Mouse (Mus musculus): ENCODE results near the gene B2m. TPM values are rescaled to one million over a fixed set of nuclear protein-coding genes. Genes with fewer than 3 reads are reported as not detected.

The B2m gene
- total and polyA plus RNA-seq, 3 experiments: 108 to 1,161 (median 229) TPM

DNA sequence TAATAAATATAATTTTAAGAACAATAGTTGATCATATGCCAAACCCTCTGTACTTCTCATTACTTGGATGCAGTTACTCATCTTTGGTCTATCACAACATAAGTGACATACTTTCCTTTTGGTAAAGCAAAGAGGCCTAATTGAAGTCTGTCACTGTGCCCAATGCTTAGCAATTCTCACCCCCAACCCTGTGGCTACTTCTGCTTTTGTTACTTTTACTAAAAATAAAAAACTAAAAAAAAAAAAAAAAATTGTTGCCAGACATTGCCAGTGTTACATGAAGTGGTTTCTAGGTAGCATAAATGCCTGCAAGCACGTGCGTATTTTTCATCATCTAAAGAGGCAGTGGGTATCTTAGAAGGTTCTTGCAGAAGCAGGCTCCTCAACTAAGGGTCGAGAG, 5.4 kb downstream of the B2m start:
- H3K79me2 ChIP-seq (ENCODE audit: control insufficient read depth, insufficient read depth, low read length, poor library complexity): peaks cover 32% of the 10 kb centered on the region
- H3K36me3 ChIP-seq (ENCODE audit: control insufficient read depth in 1 of 2, insufficient read depth in 2 of 2, low read length in 2 of 2): peaks cover 3 to 30% of the 10 kb centered on the region in 2 experiments; a peak in 3 of 4 replicates

DNA sequence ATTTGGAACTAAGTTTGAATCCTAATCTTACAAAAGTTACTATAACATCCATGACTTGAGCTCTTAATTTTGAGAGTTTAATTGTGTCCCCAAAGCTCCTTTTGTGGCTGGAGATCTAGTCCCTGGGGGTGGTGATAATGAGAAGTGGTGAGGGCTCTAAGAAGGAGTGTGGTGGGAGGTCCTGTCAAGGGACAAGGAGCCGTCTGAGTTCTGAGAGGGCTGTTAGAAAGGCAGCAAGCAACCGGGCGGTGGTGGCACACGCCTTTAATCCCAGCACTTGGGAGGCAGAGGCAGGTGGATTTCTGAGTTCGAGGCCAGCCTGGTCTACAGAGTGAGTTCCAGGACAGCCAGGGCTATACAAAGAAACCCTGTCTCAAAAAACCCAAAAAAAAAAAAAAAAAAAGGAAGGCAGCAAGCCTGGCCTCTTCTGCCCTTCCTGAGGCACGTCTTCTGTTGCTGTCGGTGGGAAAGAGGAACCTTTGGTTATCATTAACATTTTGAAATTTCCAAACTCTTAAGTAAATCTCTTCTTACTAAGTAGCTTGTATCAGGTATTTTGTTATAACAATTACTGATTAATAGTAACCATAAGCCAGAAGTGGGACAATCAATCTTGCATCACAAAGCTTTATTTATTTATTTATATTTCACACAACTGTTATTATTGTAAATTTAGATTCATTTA, 6.3 kb downstream of the B2m start:
- Histone ChIP-seq H3K4me1 (ENCODE audit: control insufficient read depth in 1 of 2, insufficient read depth in 2 of 2, low read length in 2 of 2) (peaks cover 11 to 23% of the 10 kb centered on the region in 2 experiments), H3K9me3 (replicated peaks; ENCODE audit: insufficient read depth, low read length) (no peaks in the 10 kb centered on the region), H3K9ac (ENCODE audit: control insufficient read depth, low read depth, low read length, poor library complexity, severe bottlenecking) (no peak overlapping the region), H3K36me3 (ENCODE audit: control insufficient read depth in 1 of 2, insufficient read depth in 2 of 2, low read length in 2 of 2) (peaks cover 3 to 28% of the 10 kb centered on the region in 2 experiments; a peak in 3 of 4 replicates), H3K79me2 (ENCODE audit: control insufficient read depth, insufficient read depth, low read length, poor library complexity) (peaks cover 22% of the 10 kb centered on the region), H3K27ac (ENCODE audit: control insufficient read depth, low read depth, low read length) (peak overlapping the region; percentile 29; the same call in 1 of the 2 replicates), H3K4me3 (ENCODE audit: control insufficient read depth in 1 of 2, insufficient read depth in 1 of 2, low read depth in 2 of 2, low read length in 2 of 2) (no peak overlapping the region), H3K27me3 (ENCODE audit: control insufficient read depth in 1 of 2, insufficient read depth in 2 of 2, low read length in 2 of 2) (no peaks in the 10 kb centered on the region)
- TF ChIP-seq TBP (IDR thresholded peaks at IDR 0.05; ENCODE audit: low read depth, low read length) (peak; percentile 69; the same call in 1 of the 2 replicates), POLR2A (IDR thresholded peaks at IDR 0.05; ENCODE audit: control insufficient read depth in 1 of 2, insufficient read depth in 1 of 2, low read depth in 1 of 2, low read length in 2 of 2, poor library complexity in 1 of 2) (no peak), SMC3 (IDR thresholded peaks at IDR 0.05; ENCODE audit: low read depth, low read length) (no peak), MXI1 (IDR thresholded peaks at IDR 0.05; ENCODE audit: low read depth, low read length) (no peak), ZNF384 (IDR thresholded peaks at IDR 0.05; ENCODE audit: low read depth, low read length) (peak; percentile 83)
- DNase-seq (ENCODE audit: low read depth, low spot score): peak; percentile 71

More for the DNA sequence above, 5.4 kb downstream of the B2m start:
- no peaks in the 10 kb centered on the region for H3K9me3 ChIP-seq (replicated peaks; ENCODE audit: insufficient read depth, low read length)
- TF ChIP-seq GATA1 (IDR thresholded peaks at IDR 0.05; ENCODE audit: low read depth, low read length): no peak
- peak; percentile 88 for TF ChIP-seq ZNF384 (IDR thresholded peaks at IDR 0.05; ENCODE audit: low read depth, low read length)
- TF ChIP-seq ETS1 (IDR thresholded peaks at IDR 0.05; ENCODE audit: low read depth, low read length): 0 out of 2 replicates have a peak, but pooled peaks have one; percentile 16
- no peak for TF ChIP-seq USF2 (IDR thresholded peaks at IDR 0.05; ENCODE audit: borderline replicate concordance in 1 of 2, insufficient read depth in 1 of 2, low read depth in 1 of 2, low read length in 2 of 2)
- H3K9ac ChIP-seq (ENCODE audit: control insufficient read depth, low read depth, low read length, poor library complexity, severe bottlenecking): no peak overlapping the region
- no peaks in the 10 kb centered on the region for H3K27me3 ChIP-seq (ENCODE audit: control insufficient read depth in 1 of 2, insufficient read depth in 2 of 2, low read length in 2 of 2)
- no peak overlapping the region for H3K27ac ChIP-seq (ENCODE audit: control insufficient read depth, low read depth, low read length)
- H3K4me1 ChIP-seq (ENCODE audit: control insufficient read depth in 1 of 2, insufficient read depth in 2 of 2, low read length in 2 of 2): peaks cover 11 to 24% of the 10 kb centered on the region in 2 experiments
- no peak overlapping the region for H3K4me3 ChIP-seq (ENCODE audit: control insufficient read depth in 1 of 2, insufficient read depth in 1 of 2, low read depth in 2 of 2, low read length in 2 of 2)
- DNase-seq (ENCODE audit: low read depth, low spot score): peak; percentile 52

DNA sequence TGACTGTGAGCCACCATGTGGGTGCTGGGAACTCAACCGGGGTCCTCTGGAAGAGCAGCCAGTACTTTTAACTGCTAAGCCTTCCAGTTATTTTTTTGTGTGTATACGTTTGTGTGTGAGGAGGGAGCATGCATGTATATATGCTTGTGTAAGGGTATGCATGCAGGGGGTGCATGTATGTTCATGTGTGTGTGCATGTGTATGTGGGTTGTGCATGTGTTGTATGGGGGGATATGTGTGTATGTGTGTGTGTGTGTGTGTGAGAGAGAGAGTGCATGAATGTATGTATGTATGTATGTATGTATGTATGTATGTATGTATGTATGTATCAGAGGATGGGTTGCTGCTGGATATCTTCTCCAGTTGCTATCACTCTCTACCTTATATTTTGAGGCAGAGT, 7.0 kb downstream of the B2m start:
- TF ChIP-seq USF1 (IDR thresholded peaks at IDR 0.05; ENCODE audit: low read depth, low read length): no peak
- TF ChIP-seq ETS1 (IDR thresholded peaks at IDR 0.05; ENCODE audit: low read depth, low read length): no peak
- no peak for TF ChIP-seq TBP (IDR thresholded peaks at IDR 0.05; ENCODE audit: low read depth, low read length)
- TF ChIP-seq USF2 (IDR thresholded peaks at IDR 0.05; ENCODE audit: borderline replicate concordance in 1 of 2, insufficient read depth in 1 of 2, low read depth in 1 of 2, low read length in 2 of 2): no peak
- no peak for TF ChIP-seq ZKSCAN1 (IDR thresholded peaks at IDR 0.05; ENCODE audit: low read depth, low read length)
- TF ChIP-seq MYB (IDR thresholded peaks at IDR 0.05; ENCODE audit: low read depth, low read length): no peak
- no peak for TF ChIP-seq TCF12 (IDR thresholded peaks at IDR 0.05; ENCODE audit: low read depth, low read length)
- TF ChIP-seq SMC3 (IDR thresholded peaks at IDR 0.05; ENCODE audit: low read depth, low read length): no peak
- TF ChIP-seq POLR2AphosphoS5 (IDR thresholded peaks at IDR 0.05; ENCODE audit: borderline replicate concordance, low read depth, low read length): no peak
- TF ChIP-seq ELF1 (IDR thresholded peaks at IDR 0.05; ENCODE audit: low read depth, low read length): no peak
- no peak for TF ChIP-seq POLR2AphosphoS2 (IDR thresholded peaks at IDR 0.05; ENCODE audit: low read length)
- no peak for TF ChIP-seq ZC3H11A (IDR thresholded peaks at IDR 0.05; ENCODE audit: low read depth, low read length)
- no peak for TF ChIP-seq RCOR1 (IDR thresholded peaks at IDR 0.05; ENCODE audit: low read depth, low read length)
- TF ChIP-seq BHLHE40 (IDR thresholded peaks at IDR 0.05; ENCODE audit: borderline replicate concordance, low read depth, low read length): no peak
- no peak for TF ChIP-seq CTCF (IDR thresholded peaks at IDR 0.05 in 2 of 3, conservative IDR thresholded peaks at IDR 0.05 in 1 of 3; ENCODE audit: control insufficient read depth in 1 of 3, insufficient read depth in 1 of 3, low read depth in 2 of 3, low read length in 3 of 3, poor library complexity in 1 of 3, severe bottlenecking in 1 of 3)
- TF ChIP-seq NELFE (IDR thresholded peaks at IDR 0.05; ENCODE audit: low read depth, low read length): no peak
- Histone ChIP-seq H3K79me2 (ENCODE audit: control insufficient read depth, insufficient read depth, low read length, poor library complexity) (peaks cover 16% of the 10 kb centered on the region), H3K4me3 (ENCODE audit: control insufficient read depth in 1 of 2, insufficient read depth in 1 of 2, low read depth in 2 of 2, low read length in 2 of 2) (no peak overlapping the region), H3K9me3 (replicated peaks; ENCODE audit: insufficient read depth, low read length) (no peaks in the 10 kb centered on the region), H3K27me3 (ENCODE audit: control insufficient read depth in 1 of 2, insufficient read depth in 2 of 2, low read length in 2 of 2) (no peaks in the 10 kb centered on the region), H3K4me1 (ENCODE audit: control insufficient read depth in 1 of 2, insufficient read depth in 2 of 2, low read length in 2 of 2) (peaks cover 8 to 16% of the 10 kb centered on the region in 2 experiments), H3K27ac (ENCODE audit: control insufficient read depth, low read depth, low read length) (no peak overlapping the region), H3K9ac (ENCODE audit: control insufficient read depth, low read depth, low read length, poor library complexity, severe bottlenecking) (no peak overlapping the region), H3K36me3 (ENCODE audit: control insufficient read depth in 1 of 2, insufficient read depth in 2 of 2, low read length in 2 of 2) (peaks cover 3 to 22% of the 10 kb centered on the region in 2 experiments; a peak in 3 of 4 replicates)
- DNase-seq (ENCODE audit: low read depth, low spot score): no peak

Measured in MEL (cell line).